In genomic region chr8:105859314-105859713, GRCm38 (mm10) we compare ENCODE assay signal across 10 mouse cellular contexts. TPM values are rescaled to one million over a fixed set of nuclear protein-coding genes. Genes with fewer than 3 reads are reported as not detected.
DNase-seq lines count a peak whose midpoint lies in the region; ATAC-seq lines count a peak whose summit lies in the region.
"Had no signal": no experiment of that assay in that cellular context is flagged by ENCODE, and none has a peak within 500 bp of the region (broad histone marks: within the 10 kb centered on the region; RNA-seq: fewer than 3 reads in every experiment).

No protein-coding gene starts in this region.

- H3K27ac ChIP-seq in lung, embryonic 16.5 days (ENCODE audit: low read length), result peak overlapping the region; percentile 95; the same call in 1 of the 2 replicates
- H3K27ac ChIP-seq in hindbrain, embryonic 14.5 days, result no peak overlapping the region; the same call in 1 of the 2 replicates
- no peak overlapping the region for H3K27ac ChIP-seq in midbrain, embryonic 15.5 days

- H3K4me1 ChIP-seq in lung, embryonic 16.5 days (replicated peaks; ENCODE audit: control insufficient read depth, insufficient read depth, low read length), result peaks cover 37% of the 10 kb centered on the region
- peaks cover 42% of the 10 kb centered on the region for H3K4me1 ChIP-seq in hindbrain, embryonic 14.5 days (replicated peaks; ENCODE audit: control insufficient read depth, insufficient read depth, low read length)
- H3K4me1 ChIP-seq in midbrain, embryonic 15.5 days, result peaks cover 75% of the 10 kb centered on the region

- H3K36me3 ChIP-seq in lung, embryonic 16.5 days (ENCODE audit: control insufficient read depth, insufficient read depth, low read length), result peaks cover 10% of the 10 kb centered on the region; the same call in 1 of the 2 replicates
- H3K36me3 ChIP-seq in hindbrain, embryonic 14.5 days (replicated peaks; ENCODE audit: control insufficient read depth, insufficient read depth), result peaks cover 12% of the 10 kb centered on the region; the same call in 1 of the 2 replicates
- H3K36me3 ChIP-seq in midbrain, embryonic 15.5 days (replicated peaks), result no peaks in the 10 kb centered on the region

- DNase-seq in lung, postnatal 36 days, result no peak
- peak; percentile 81 for DNase-seq in c-Kit-positive CD71-positive TER-119-positive erythroid progenitor cells, embryonic 14.5 days (ENCODE audit: low spot score)
- DNase-seq in hindbrain, embryonic 14.5 days (ENCODE audit: low spot score), result no peak
- no peak for DNase-seq in layer of hippocampus, postnatal 25 days (ENCODE audit: extremely low spot score in 1 of 2, low spot score in 1 of 2)
- DNase-seq in ovary, adult 18-20 months (ENCODE audit: low spot score), result no peak
- DNase-seq in gastrocnemius, postnatal 10 days, result no peak
- DNase-seq: thymus, postnatal 36 days had no signal

- no peak overlapping the region; the same call in 1 of the 2 replicates for H3K4me3 ChIP-seq in lung, embryonic 16.5 days (ENCODE audit: low read length)
- no peak overlapping the region for H3K4me3 ChIP-seq in hindbrain, embryonic 14.5 days (replicated peaks; ENCODE audit: low read length)
- H3K4me3 ChIP-seq in midbrain, embryonic 15.5 days, result no peak overlapping the region

- no peak for ATAC-seq in lung, embryonic 16.5 days (ENCODE audit: low read depth)
- no peak for ATAC-seq in hindbrain, embryonic 14.5 days (ENCODE audit: low FRiP score)
- no peak for ATAC-seq in midbrain, embryonic 15.5 days (replicated peaks)

- H3K27me3 ChIP-seq in lung, embryonic 16.5 days (ENCODE audit: control insufficient read depth, insufficient read depth, low read depth, low read length), result no peaks in the 10 kb centered on the region
- no peaks in the 10 kb centered on the region for H3K27me3 ChIP-seq in hindbrain, embryonic 14.5 days (ENCODE audit: control insufficient read depth, insufficient read depth, low read length)
- H3K27me3 ChIP-seq in midbrain, embryonic 15.5 days (replicated peaks), result no peaks in the 10 kb centered on the region

- H3K9ac ChIP-seq in lung, embryonic 16.5 days (ENCODE audit: low read length), result peak overlapping the region; percentile 67
- H3K9ac ChIP-seq in hindbrain, embryonic 14.5 days, result no peak overlapping the region
- H3K9ac ChIP-seq in midbrain, embryonic 15.5 days, result no peak overlapping the region

- H3K9me3 ChIP-seq in lung, embryonic 16.5 days (ENCODE audit: control insufficient read depth, low read length), result no peaks in the 10 kb centered on the region
- no peaks in the 10 kb centered on the region for H3K9me3 ChIP-seq in hindbrain, embryonic 14.5 days (ENCODE audit: control insufficient read depth, low read length)
- H3K9me3 ChIP-seq in midbrain, embryonic 15.5 days, result no peaks in the 10 kb centered on the region

- H3K4me2 ChIP-seq in lung, embryonic 16.5 days (ENCODE audit: low read depth, low read length), result peak overlapping the region; percentile 54; the same call in 1 of the 2 replicates
- peak overlapping the region; percentile 89 for H3K4me2 ChIP-seq in hindbrain, embryonic 14.5 days (replicated peaks)
- peak overlapping the region; percentile 88 for H3K4me2 ChIP-seq in midbrain, embryonic 15.5 days

- 49% methylated on average over 5 of the region's 5 CpGs for WGBS in lung, embryonic 16.5 days
- WGBS in hindbrain, embryonic 14.5 days, result 81% methylated on average over 5 of the region's 5 CpGs
- WGBS in midbrain, embryonic 15.5 days, result 71% methylated on average over 5 of the region's 5 CpGs

RNA-seq across cellular contexts. Expression of gene Nutf2, which starts 1.1 kb away (rescaled TPM):
- polyA plus RNA-seq in lung, embryonic 16.5 days (2015; fragmentation: Nextera tagmentation; extraction: Ambion mirVana), result 179 and 215 TPM in 2 replicates
- 181 TPM in 2 replicates for polyA plus RNA-seq in hindbrain, embryonic 14.5 days (2014; fragmentation: Nextera tagmentation; extraction: Ambion mirVana)
- 148 and 152 TPM in 2 replicates for polyA plus RNA-seq in midbrain, embryonic 15.5 days (2015; fragmentation: Nextera tagmentation; extraction: Ambion mirVana)
- total RNA-seq in layer of hippocampus, postnatal 25 days (2021), result 10 to 100 TPM; 27.6 to 34.9 TPM
- 10 to 100 TPM; 65.5 to 80.5 TPM for total RNA-seq in gastrocnemius, postnatal 10 days (2021)

RNA-seq across cellular contexts. Expression of gene Thap11, which starts 4.4 kb away (rescaled TPM):
- polyA plus RNA-seq in lung, embryonic 16.5 days (2015; fragmentation: Nextera tagmentation; extraction: Ambion mirVana), result 55.2 and 56.0 TPM in 2 replicates
- 46.2 and 51.2 TPM in 2 replicates for polyA plus RNA-seq in hindbrain, embryonic 14.5 days (2014; fragmentation: Nextera tagmentation; extraction: Ambion mirVana)
- polyA plus RNA-seq in midbrain, embryonic 15.5 days (2015; fragmentation: Nextera tagmentation; extraction: Ambion mirVana), result 56.2 and 58.6 TPM in 2 replicates
- total RNA-seq in layer of hippocampus, postnatal 25 days (2021), result 10 to 100 TPM; 38.2 to 44.4 TPM
- total RNA-seq in gastrocnemius, postnatal 10 days (2021), result 10 to 100 TPM; 24.2 to 26.9 TPM

RNA-seq across cellular contexts. Expression of gene Cenpt, which starts 6.2 kb away (rescaled TPM):
- 41.2 and 42.7 TPM in 2 replicates for polyA plus RNA-seq in lung, embryonic 16.5 days (2015; fragmentation: Nextera tagmentation; extraction: Ambion mirVana)
- polyA plus RNA-seq in hindbrain, embryonic 14.5 days (2014; fragmentation: Nextera tagmentation; extraction: Ambion mirVana), result 46.3 and 51.7 TPM in 2 replicates
- polyA plus RNA-seq in midbrain, embryonic 15.5 days (2015; fragmentation: Nextera tagmentation; extraction: Ambion mirVana), result 55.2 and 58.7 TPM in 2 replicates
- 10 to 100 TPM; 13.4 to 15.4 TPM for total RNA-seq in layer of hippocampus, postnatal 25 days (2021)
- 1 to 10 TPM; 5.2 to 7.0 TPM for total RNA-seq in gastrocnemius, postnatal 10 days (2021)

RNA-seq across cellular contexts. Expression of gene Edc4, which starts 21.4 kb away (rescaled TPM):
- 50.2 and 51.8 TPM in 2 replicates for polyA plus RNA-seq in lung, embryonic 16.5 days (2015; fragmentation: Nextera tagmentation; extraction: Ambion mirVana)
- 40.1 and 46.6 TPM in 2 replicates for polyA plus RNA-seq in hindbrain, embryonic 14.5 days (2014; fragmentation: Nextera tagmentation; extraction: Ambion mirVana)
- polyA plus RNA-seq in midbrain, embryonic 15.5 days (2015; fragmentation: Nextera tagmentation; extraction: Ambion mirVana), result 52.9 and 61.9 TPM in 2 replicates
- 10 to 100 TPM; 59.9 to 72.4 TPM for total RNA-seq in layer of hippocampus, postnatal 25 days (2021)
- 10 to 100 TPM; 24.6 to 30.3 TPM for total RNA-seq in gastrocnemius, postnatal 10 days (2021)

RNA-seq across cellular contexts. Expression of gene Tsnaxip1, which starts 31.8 kb away (rescaled TPM):
- 4.0 and 4.6 TPM in 2 replicates for polyA plus RNA-seq in lung, embryonic 16.5 days (2015; fragmentation: Nextera tagmentation; extraction: Ambion mirVana)
- polyA plus RNA-seq in hindbrain, embryonic 14.5 days (2014; fragmentation: Nextera tagmentation; extraction: Ambion mirVana), result 0.64 and 1.4 TPM in 2 replicates
- polyA plus RNA-seq in midbrain, embryonic 15.5 days (2015; fragmentation: Nextera tagmentation; extraction: Ambion mirVana), result 0.64 and 1.0 TPM in 2 replicates
- under 1 TPM; 0.15 to 0.31 TPM for total RNA-seq in layer of hippocampus, postnatal 25 days (2021)
- not detected for total RNA-seq in gastrocnemius, postnatal 10 days (2021)
- total RNA-seq: adrenal gland, adult 18-20 months had no signal
